Mouse (Mus musculus): ENCODE data around the gene Hist1h3c. TPM values are rescaled to one million over a fixed set of nuclear protein-coding genes. Genes with fewer than 3 reads are reported as not detected.
A peak's percentile ranks its signal among the peaks of the same experiment; 100 is the strongest.
"Not testable (repeated sequence)": the region's sequence is repeated elsewhere in the genome, so short reads cannot be mapped to it uniquely, and the experiment has no call there.

The Hist1h3c gene
- 4.8 and 6.7 TPM in 2 replicates for polyA plus RNA-seq (2016; fragmentation: Nextera tagmentation; extraction: Ambion mirVana)

- ATAC-seq, result peak; percentile 63
- H3K9ac ChIP-seq, result peak within 1 kb of the TSS; percentile 85
- peak within 1 kb of the TSS; percentile 57 for H3K4me3 ChIP-seq
- H3K27me3 ChIP-seq (replicated peaks), result no peaks in the 10 kb centered on the region
- no peaks in the 10 kb centered on the region for H3K36me3 ChIP-seq
- 2% methylated on average over 28 of the region's 28 CpGs for WGBS (ENCODE audit: insufficient replicate concordance)
- H3K9me3 ChIP-seq (replicated peaks), result no peaks in the 10 kb centered on the region
- H3K4me2 ChIP-seq, result peak within 1 kb of the TSS; percentile 71
- H3K4me1 ChIP-seq, result peaks cover 61% of the 10 kb centered on the region
- H3K27ac ChIP-seq, result peak within 1 kb of the TSS; percentile 100
Observed at GRCm38 (mm10) chr13:23745381-23746161, at the start of gene Hist1h3c. TSS of gene Hist1h3c (minus strand) at chr13:23745602.

- ATAC-seq, result no peak
- WGBS (ENCODE audit: insufficient replicate concordance), result 22% methylated on average over 2 of the region's 2 CpGs
- Histone ChIP-seq H3K9ac (no peak overlapping the region), H3K36me3 (no peaks in the 10 kb centered on the region), H3K4me2 (no peak overlapping the region), H3K27ac (no peak overlapping the region), H3K9me3 (replicated peaks) (no peaks in the 10 kb centered on the region), H3K4me3 (no peak overlapping the region), H3K4me1 (no peaks in the 10 kb centered on the region), H3K27me3 (replicated peaks) (no peaks in the 10 kb centered on the region)
Observed at GRCm38 (mm10) chr13:23792520-23792919, 47.1 kb upstream of the Hist1h3c start.

GRCm38 (mm10) chr13:23779025-23779424 is 33.6 kb upstream of the Hist1h3c start:
- Histone ChIP-seq H3K4me3 (no peak overlapping the region), H3K27me3 (replicated peaks) (0 out of 2 replicates have a peak, but pooled peaks cover 2% of the 10 kb centered on the region), H3K4me1 (peaks cover 24% of the 10 kb centered on the region), H3K9ac (no peak overlapping the region), H3K9me3 (replicated peaks) (no peaks in the 10 kb centered on the region), H3K4me2 (no peak overlapping the region), H3K36me3 (no peaks in the 10 kb centered on the region), H3K27ac (no peak overlapping the region)
- WGBS (ENCODE audit: insufficient replicate concordance), result 50% methylated on average over 4 of the region's 4 CpGs
- ATAC-seq, result 0 out of 2 replicates have a peak, but pooled peaks have one; percentile 37

- WGBS (ENCODE audit: insufficient replicate concordance), result 74% methylated on average over 7 of the region's 7 CpGs
- ATAC-seq, result no peak
- no peaks in the 10 kb centered on the region for H3K36me3 ChIP-seq
- no peak overlapping the region for H3K4me3 ChIP-seq
- H3K27me3 ChIP-seq (replicated peaks), result no peaks in the 10 kb centered on the region
- H3K4me1 ChIP-seq, result peaks cover 31% of the 10 kb centered on the region
- no peaks in the 10 kb centered on the region for H3K9me3 ChIP-seq (replicated peaks)
- H3K9ac ChIP-seq, result no peak overlapping the region
- no peak overlapping the region for H3K27ac ChIP-seq
- no peak overlapping the region for H3K4me2 ChIP-seq
Observed at GRCm38 (mm10) chr13:23778339-23778738, 32.9 kb upstream of the Hist1h3c start.

DNA sequence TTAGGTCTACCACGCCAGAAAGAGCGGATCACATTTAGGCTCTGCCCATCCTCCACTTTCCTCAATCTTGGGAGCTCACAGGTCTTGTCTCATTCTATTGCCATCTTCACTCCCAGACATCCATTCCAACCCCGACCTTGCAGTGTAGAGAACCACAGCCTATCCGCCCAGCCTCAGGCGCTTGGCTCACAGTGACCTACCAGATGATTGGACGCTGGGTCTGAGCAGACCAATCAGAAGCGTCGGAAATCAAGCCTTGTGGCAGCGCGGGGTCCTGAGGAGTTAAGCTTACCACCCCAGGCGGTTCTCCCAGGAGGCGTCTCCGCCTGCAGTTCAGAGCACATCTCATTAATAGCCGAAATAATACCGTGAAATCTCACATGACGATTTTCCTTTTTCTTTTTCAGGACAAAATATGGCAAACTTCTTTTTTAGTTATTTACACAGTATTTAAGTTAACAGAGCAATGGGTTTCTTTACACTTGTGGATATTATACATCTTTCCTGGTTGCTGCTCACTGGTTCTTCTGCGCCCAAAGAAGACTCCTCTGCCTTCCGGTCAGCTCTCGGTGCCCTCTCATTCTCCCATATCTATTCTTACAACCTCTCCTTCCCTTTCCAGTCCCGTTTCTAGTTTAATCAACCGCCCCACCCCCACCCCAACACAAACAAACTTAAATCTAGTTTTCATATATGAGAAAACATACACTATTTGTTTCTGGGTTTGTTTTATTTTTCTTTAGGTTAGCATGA is 27.3 kb upstream of the Hist1h3c start:
- Histone ChIP-seq H3K36me3 (no peaks in the 10 kb centered on the region), H3K9ac (peak overlapping the region; percentile 63), H3K27me3 (replicated peaks) (no peaks in the 10 kb centered on the region), H3K27ac (peak overlapping the region; percentile 62), H3K9me3 (replicated peaks) (no peaks in the 10 kb centered on the region), H3K4me3 (peak overlapping the region; percentile 40), H3K4me2 (peak overlapping the region; percentile 70), H3K4me1 (peaks cover 46% of the 10 kb centered on the region)
- WGBS (ENCODE audit: insufficient replicate concordance), result 14% methylated on average over 21 of the region's 21 CpGs
- ATAC-seq, result peak; percentile 99

DNA sequence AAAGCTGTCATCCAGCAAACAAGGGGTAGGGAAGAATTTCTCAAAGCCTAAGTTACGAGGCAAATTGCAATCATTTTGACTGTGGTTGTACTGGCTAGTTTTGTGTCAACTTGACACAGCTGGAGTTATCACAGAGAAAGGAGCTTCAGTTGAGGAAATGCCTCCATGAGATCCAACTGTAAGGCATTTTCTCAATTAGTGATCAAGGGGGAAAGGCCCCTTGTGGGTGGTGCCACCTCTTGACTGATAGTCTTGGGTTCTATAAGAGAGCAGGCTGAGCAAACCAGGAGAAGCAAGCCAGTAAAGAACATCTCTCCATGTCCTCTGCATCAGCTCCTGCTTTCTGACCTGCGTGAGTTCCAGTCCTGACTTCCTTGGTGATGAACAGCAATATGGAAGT is 24.2 kb upstream of the Hist1h3c start, which contains the start of gene Trim38:
Trim38 (plus strand) TSS at position 301 of the 400 bp plus-strand sequence.
- H3K4me3 ChIP-seq; H3K27me3 ChIP-seq (replicated peaks); H3K9me3 ChIP-seq (replicated peaks); H3K36me3 ChIP-seq; H3K9ac ChIP-seq; ATAC-seq; H3K4me2 ChIP-seq: not testable (repeated sequence)
- 74% methylated on average over 2 of the region's 2 CpGs for WGBS (ENCODE audit: insufficient replicate concordance)
- H3K27ac ChIP-seq, result 0 out of 2 replicates have a peak within 1 kb of the TSS, but pooled peaks have one; percentile 8
- H3K4me1 ChIP-seq, result peaks cover 55% of the 10 kb centered on the region

GRCm38 (mm10) chr13:23768834-23769397 is 23.5 kb upstream of the Hist1h3c start:
- WGBS (ENCODE audit: insufficient replicate concordance), result 48% methylated on average over 5 of the region's 5 CpGs

GRCm38 (mm10) chr13:23766772-23767171 is 21.4 kb upstream of the Hist1h3c start:
- H3K4me3 ChIP-seq, result no peak overlapping the region
- no peak for ATAC-seq
- H3K4me1 ChIP-seq, result peaks cover 54% of the 10 kb centered on the region
- H3K36me3 ChIP-seq, result no peaks in the 10 kb centered on the region
- H3K27ac ChIP-seq, result peak overlapping the region; percentile 51; the same call in 1 of the 2 replicates
- H3K4me2 ChIP-seq, result no peak overlapping the region
- 0 out of 2 replicates have a peak overlapping the region, but pooled peaks have one; percentile 14 for H3K9ac ChIP-seq
- no peaks in the 10 kb centered on the region for H3K9me3 ChIP-seq (replicated peaks)
- no peaks in the 10 kb centered on the region for H3K27me3 ChIP-seq (replicated peaks)

More at GRCm38 (mm10) chr13:23768834-23769397, 23.5 kb upstream of the Hist1h3c start:
- no peaks in the 10 kb centered on the region for H3K27me3 ChIP-seq (replicated peaks)
- H3K4me2 ChIP-seq, result no peak overlapping the region
- H3K27ac ChIP-seq, result no peak overlapping the region
- H3K9me3 ChIP-seq (replicated peaks), result no peaks in the 10 kb centered on the region
- H3K4me3 ChIP-seq, result no peak overlapping the region
- H3K36me3 ChIP-seq, result no peaks in the 10 kb centered on the region
- no peak overlapping the region for H3K9ac ChIP-seq
- H3K4me1 ChIP-seq, result peaks cover 60% of the 10 kb centered on the region
- no peak for ATAC-seq

- no peaks in the 10 kb centered on the region for H3K9me3 ChIP-seq (replicated peaks)
- ATAC-seq, result no peak
- peak overlapping the region; percentile 63 for H3K4me3 ChIP-seq
- WGBS (ENCODE audit: insufficient replicate concordance), result 12% methylated on average over 1 of the region's 1 CpGs
- peak overlapping the region; percentile 92 for H3K9ac ChIP-seq
- no peaks in the 10 kb centered on the region for H3K27me3 ChIP-seq (replicated peaks)
- peak overlapping the region; percentile 99 for H3K27ac ChIP-seq
- peaks cover 62% of the 10 kb centered on the region for H3K4me1 ChIP-seq
- H3K36me3 ChIP-seq, result no peaks in the 10 kb centered on the region
- H3K4me2 ChIP-seq, result peak overlapping the region; percentile 90
Observed at GRCm38 (mm10) chr13:23765172-23765513, 19.7 kb upstream of the Hist1h3c start.

DNA sequence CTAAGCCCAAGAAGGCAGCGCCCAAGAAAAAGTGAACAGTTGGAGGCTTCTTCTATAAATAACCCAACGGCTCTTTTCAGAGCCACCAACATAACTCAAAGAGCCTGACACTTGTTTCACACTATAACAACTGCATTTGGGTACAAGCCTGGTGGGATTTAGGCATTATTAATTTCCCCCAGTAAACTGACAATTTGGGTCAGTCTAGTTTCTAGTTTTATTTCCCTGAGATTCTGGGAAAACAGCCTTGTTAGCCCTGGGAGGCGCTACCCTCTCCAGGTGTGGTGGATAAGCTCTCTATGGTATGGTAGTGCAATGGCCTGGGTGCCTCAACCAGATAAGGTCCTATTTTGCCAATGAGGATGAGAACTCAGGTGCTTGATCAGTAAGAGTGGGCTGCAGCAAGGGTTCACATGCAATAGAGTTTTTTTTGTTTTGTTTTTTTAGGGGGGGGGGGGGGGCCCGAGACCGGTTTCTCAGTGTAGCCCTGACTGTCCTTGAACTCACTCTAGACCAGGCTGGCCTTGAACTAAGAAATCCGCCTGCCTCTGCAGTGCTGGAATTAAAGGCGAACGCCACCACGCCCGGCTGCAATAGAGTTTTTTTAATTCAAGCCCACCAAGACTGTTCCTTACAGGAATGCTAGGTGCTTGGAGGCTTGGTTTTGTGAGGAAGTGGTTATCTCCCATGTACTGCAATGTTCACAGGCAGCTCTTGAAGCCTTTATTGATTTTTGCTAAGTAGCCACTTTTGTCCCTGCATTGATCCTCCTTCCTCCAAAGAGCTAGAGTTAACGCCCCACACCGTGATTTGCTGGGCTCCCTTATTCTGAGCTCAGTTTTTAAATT is 19.1 kb upstream of the Hist1h3c start:
- H3K9me3 ChIP-seq (replicated peaks), result no peaks in the 10 kb centered on the region
- peak overlapping the region; percentile 99 for H3K27ac ChIP-seq
- H3K4me3 ChIP-seq, result peak overlapping the region; percentile 63
- peaks cover 62% of the 10 kb centered on the region for H3K4me1 ChIP-seq
- 20% methylated on average over 12 of the region's 12 CpGs for WGBS (ENCODE audit: insufficient replicate concordance)
- no peaks in the 10 kb centered on the region for H3K27me3 ChIP-seq (replicated peaks)
- no peaks in the 10 kb centered on the region for H3K36me3 ChIP-seq
- peak; percentile 44 for ATAC-seq
- peak overlapping the region; percentile 92 for H3K9ac ChIP-seq
- peak overlapping the region; percentile 90 for H3K4me2 ChIP-seq

DNA sequence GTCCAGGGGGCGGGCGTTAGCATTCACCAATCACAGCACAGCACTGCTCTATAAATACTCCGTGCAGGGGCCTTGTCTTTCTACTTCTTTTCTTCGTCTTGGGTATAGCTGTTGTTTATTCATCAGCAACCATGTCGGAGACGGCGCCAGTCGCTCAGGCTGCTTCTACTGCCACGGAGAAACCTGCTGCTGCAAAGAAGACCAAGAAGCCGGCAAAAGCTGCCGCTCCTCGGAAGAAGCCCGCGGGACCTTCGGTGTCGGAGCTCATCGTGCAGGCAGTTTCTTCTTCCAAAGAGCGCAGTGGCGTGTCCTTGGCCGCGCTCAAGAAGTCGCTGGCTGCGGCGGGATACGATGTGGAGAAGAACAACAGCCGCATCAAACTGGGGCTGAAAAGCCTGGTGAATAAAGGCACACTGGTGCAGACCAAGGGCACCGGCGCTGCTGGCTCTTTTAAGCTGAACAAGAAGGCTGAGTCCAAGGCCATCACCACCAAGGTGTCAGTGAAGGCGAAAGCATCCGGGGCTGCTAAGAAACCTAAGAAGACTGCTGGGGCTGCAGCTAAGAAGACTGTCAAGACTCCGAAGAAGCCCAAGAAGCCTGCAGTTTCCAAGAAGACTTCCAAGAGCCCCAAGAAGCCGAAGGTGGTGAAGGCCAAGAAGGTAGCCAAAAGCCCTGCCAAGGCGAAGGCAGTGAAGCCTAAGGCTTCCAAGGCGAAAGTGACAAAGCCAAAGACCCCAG is 18.4 kb upstream of the Hist1h3c start, which contains the start of gene Hist1h1a:
Hist1h1a (plus strand) TSS at position 81 of the 738 bp plus-strand sequence.
- no peaks in the 10 kb centered on the region for H3K36me3 ChIP-seq
- H3K4me1 ChIP-seq, result peaks cover 65% of the 10 kb centered on the region
- H3K27ac ChIP-seq, result peak within 1 kb of the TSS; percentile 99
- peak; percentile 47 for ATAC-seq
- peak within 1 kb of the TSS; percentile 90 for H3K4me2 ChIP-seq
- H3K9ac ChIP-seq, result peak within 1 kb of the TSS; percentile 92
- H3K4me3 ChIP-seq, result peak within 1 kb of the TSS; percentile 63
- H3K9me3 ChIP-seq (replicated peaks), result no peaks in the 10 kb centered on the region
- H3K27me3 ChIP-seq (replicated peaks), result no peaks in the 10 kb centered on the region
- 2% methylated on average over 34 of the region's 34 CpGs for WGBS (ENCODE audit: insufficient replicate concordance)
